Mouse (Mus musculus) heart, embryonic 10.5 days (tissue): Measurements from ENCODE around the gene Trpm6. TPM values are rescaled to one million over a fixed set of nuclear protein-coding genes. Genes with fewer than 3 reads are reported as not detected.
"Not testable (repeated sequence)": the region's sequence is repeated elsewhere in the genome, so short reads cannot be mapped to it uniquely, and the experiment has no call there.

Experiments used
- DNase-seq: peaks from one replicate; pipeline ENCODE4 v3.0.0-alpha.2; 2017; ENCODE audit warnings: low spot score
- H3K27ac ChIP-seq: fragments of 300-500 bp; sonication (generic); 2 replicates; pipeline ENCODE4 v1.5.1; 2016; ENCODE audit warnings: mild to moderate bottlenecking
- H3K27me3 ChIP-seq: fragments of 300-500 bp; sonication (generic); 2 replicates; pipeline ENCODE4 v1.6.1; 2016; ENCODE audit warnings: mild to moderate bottlenecking; ENCODE audit not compliant: poor library complexity, insufficient read depth, severe bottlenecking
- H3K36me3 ChIP-seq: fragments of 300-500 bp; sonication (generic); 2 replicates; pipeline ENCODE4 v1.6.1; 2016; ENCODE audit warnings: mild to moderate bottlenecking, moderate library complexity
- H3K4me1 ChIP-seq: fragments of 300-500 bp; sonication (generic); 2 replicates; pipeline ENCODE4 v1.6.1; 2016; ENCODE audit warnings: mild to moderate bottlenecking
- H3K4me3 ChIP-seq: fragments of 300-500 bp; sonication (generic); 2 replicates; pipeline ENCODE4 v1.5.1; 2016; ENCODE audit warnings: mild to moderate bottlenecking, moderate library complexity
- H3K9me3 ChIP-seq: fragments of 300-500 bp; sonication (generic); 2 replicates; pipeline ENCODE4 v1.6.1; 2016; ENCODE audit warnings: mild to moderate bottlenecking, moderate library complexity
- WGBS: fragments of 180-500 bp; shearing (Covaris S2); methylation state at CpG from one replicate; pipeline ENCODE4 v1.1.7; 2016; 5-methylcytosine and 5-hydroxymethylcytosine counted together
- polyA plus RNA-seq: library from polyadenylated mRNA; unstranded; fragments of >200 nt; fragmentation: Nextera tagmentation; extraction: Ambion mirVana; gene quantifications from 2 replicates; pipeline ENCODE4 v1.2.1, GENCODE M21; 2016

Trpm6 gene
- polyA plus RNA-seq = 0.11 and 0.23 TPM in 2 replicates

DNA sequence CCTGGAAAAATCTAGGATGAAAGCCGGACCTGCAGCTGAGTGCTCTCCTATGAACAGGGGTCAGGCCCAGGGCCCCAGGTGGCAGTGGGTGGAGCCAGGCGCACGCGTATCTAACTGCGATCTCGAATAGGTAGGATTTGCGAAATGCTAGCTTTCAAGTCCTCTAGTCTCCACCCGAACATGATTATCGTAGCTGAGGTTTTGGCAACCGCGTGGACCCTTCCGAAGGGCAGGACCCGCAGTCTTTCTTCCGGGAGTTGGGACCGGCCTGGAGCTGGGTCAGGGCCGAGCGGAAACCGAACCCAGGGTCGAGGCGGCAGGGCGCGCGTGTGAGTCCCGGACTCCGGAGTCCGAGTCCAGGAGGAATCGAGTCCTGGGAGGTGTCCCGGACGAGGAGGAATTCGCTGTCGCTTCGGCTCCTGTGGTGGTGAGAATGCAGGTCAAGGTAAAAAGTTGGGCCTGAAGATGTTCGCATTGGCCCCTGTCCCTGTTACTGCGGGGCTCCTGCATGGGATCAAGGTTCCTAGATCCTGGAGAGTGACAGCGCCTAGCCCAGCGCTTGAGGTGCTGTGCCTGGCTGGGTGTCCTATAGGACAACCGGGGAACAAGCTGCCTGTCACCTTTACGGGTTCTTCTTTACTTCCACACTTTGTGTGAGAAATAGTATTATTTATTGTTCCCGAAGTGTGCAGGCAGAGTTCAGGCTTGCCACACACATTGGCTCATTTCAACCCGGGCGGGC is at the start of gene Trpm6:
Gene Trpm6 (plus strand): TSS at position 386 of the 742 bp plus-strand sequence.
- DNase-seq = no peak
- Histone ChIP-seq H3K27me3 (peaks cover 25% of the 10 kb centered on the region), H3K4me3 (peak within 1 kb of the TSS; percentile 60), H3K27ac (no peak within 1 kb of the TSS), H3K36me3 (no peaks in the 10 kb centered on the region), H3K4me1 (no peaks in the 10 kb centered on the region), H3K9me3 (no peaks in the 10 kb centered on the region)
- WGBS = 4% methylated on average over 41 of the region's 41 CpGs

DNA sequence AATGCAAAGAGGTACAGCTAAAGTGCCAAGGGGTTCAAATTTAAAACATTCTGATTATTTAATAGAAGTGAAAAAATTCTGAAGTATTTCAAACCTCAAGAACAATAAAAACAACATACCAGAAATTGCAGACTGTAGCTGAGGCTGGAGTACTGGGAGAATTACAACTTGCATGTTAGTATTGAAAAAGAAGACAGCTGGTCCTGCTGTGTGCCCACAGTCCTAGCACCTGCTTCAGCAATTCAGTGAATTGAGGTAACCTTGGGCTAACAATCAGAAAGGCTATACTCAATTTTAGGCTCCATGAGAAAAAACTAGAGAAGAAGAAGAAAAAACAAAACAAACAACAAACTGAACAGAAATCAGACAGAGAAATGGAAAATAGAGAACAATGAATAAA is 41.7 kb upstream of the Trpm6 start:
- H3K4me3 ChIP-seq = no peak overlapping the region
- H3K27ac ChIP-seq = no peak overlapping the region
- no peaks in the 10 kb centered on the region for H3K36me3 ChIP-seq
- no peaks in the 10 kb centered on the region; the same call in 1 of the 2 replicates for H3K4me1 ChIP-seq
- H3K27me3 ChIP-seq = no peaks in the 10 kb centered on the region
- no peaks in the 10 kb centered on the region for H3K9me3 ChIP-seq
- DNase-seq = no peak

DNA sequence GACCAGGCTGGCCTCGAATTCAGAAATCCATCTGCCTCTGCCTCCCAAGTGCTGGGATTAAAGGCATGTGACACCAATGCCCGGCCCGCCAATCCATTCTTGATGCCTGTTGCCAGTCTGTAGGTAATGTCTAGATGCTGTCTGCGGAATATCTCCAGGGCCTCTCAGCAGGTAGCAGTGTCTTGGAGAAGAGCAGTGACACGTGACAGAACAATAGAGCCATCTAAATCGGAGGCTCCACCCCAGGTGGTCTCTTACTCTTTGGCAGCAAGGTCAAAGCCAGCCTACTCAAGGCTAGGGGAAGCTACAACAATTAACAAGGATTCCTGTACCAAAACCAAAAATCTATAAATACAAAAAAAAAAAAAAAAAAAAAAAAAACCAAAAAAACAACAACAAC is 38.9 kb upstream of the Trpm6 start:
- Histone ChIP-seq H3K27me3 (no peaks in the 10 kb centered on the region), H3K4me1 (peaks cover 19% of the 10 kb centered on the region), H3K27ac (no peak overlapping the region), H3K36me3 (no peaks in the 10 kb centered on the region), H3K9me3 (no peaks in the 10 kb centered on the region), H3K4me3 (no peak overlapping the region)
- 71% methylated on average over 6 of the region's 6 CpGs for WGBS
- no peak for DNase-seq

DNA sequence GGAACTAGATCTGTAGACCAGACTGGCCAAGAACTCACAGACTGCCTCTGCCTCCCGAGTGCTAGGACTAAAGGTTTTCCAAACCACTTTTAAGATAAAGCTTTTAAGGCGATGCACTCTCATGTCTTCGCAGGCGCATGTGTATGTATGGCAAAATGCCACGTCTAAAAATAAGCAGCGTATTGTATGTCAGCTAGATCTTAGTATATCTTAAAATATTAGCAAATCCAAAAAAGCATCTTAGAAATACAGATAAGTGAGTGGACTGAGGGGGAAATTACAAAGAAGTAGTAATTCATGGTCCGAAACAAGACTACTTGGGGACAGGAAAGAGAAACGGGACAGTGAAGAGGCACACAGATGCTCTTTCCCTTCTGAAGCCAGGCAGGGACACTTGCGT is 38.2 kb upstream of the Trpm6 start:
- 85% methylated on average over 9 of the region's 9 CpGs for WGBS

DNA sequence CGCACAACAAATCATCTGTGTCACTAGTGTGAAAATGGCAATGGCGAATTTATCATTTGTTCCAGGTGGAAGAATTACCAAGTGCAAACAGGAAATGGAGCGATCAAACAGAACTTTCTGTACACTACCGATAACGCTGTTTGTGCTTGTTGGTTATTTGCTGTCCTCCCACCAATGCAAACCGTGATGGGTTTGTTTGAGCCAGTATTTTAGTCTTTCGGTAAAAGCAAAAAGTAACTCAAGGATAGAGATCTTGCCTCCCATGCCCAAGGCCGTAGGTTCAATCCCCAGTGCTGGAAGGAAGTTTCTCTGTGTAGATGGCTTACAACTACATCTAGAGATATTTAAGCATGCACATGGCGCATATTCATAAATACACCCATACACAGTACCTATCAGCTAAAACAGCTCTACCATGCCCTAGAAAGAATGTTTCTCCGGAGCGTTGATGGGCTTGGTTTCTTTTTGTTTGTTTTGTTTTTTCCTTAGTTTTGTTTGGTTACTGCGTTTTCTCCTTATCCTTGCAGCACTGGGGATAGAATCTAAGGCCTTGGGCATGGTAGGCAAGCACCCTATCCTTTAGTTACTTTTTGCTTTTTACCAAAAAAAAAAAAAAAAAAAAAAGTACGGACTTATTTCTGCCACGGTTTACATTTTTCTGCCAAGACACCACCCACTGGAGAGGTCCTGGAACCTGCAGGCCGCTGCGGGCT is 37.5 kb upstream of the Trpm6 start:
- Histone ChIP-seq H3K27ac (peak overlapping the region; percentile 92), H3K9me3 (no peaks in the 10 kb centered on the region), H3K4me1 (peaks cover 21% of the 10 kb centered on the region), H3K36me3 (peaks cover 5% of the 10 kb centered on the region; the same call in 1 of the 2 replicates), H3K4me3 (peak overlapping the region; percentile 95), H3K27me3 (no peaks in the 10 kb centered on the region)
- DNase-seq = no peak
- WGBS = 53% methylated on average over 16 of the region's 16 CpGs

More for the DNA sequence above, 38.2 kb upstream of the Trpm6 start:
- Histone ChIP-seq H3K27me3 (no peaks in the 10 kb centered on the region), H3K4me1 (peaks cover 21% of the 10 kb centered on the region), H3K27ac (no peak overlapping the region), H3K4me3 (no peak overlapping the region), H3K9me3 (no peaks in the 10 kb centered on the region), H3K36me3 (no peaks in the 10 kb centered on the region)
- no peak for DNase-seq

DNA sequence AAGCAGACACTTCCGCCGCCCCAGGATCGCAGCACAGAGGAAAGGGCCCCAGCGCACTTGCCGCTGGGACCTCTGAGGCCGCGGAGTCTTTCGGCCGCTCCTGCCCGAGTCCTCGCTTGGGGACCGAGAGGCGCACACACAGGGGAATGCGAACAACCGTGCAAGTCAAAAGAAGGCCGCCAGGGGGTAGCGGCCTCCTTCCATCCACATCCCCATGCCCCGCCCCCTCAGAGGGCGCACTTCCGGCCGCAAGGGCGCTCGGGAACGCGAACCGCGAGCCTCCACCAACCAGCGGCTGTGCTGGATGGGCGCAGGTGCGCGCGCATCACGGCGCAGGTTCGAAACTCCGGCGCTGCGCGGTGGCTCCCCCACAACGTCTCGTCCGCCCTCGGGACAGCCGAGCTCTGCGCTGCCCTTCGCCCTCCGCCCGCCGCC is 36.9 kb upstream of the Trpm6 start, which contains the start of gene D030056L22Rik:
Gene D030056L22Rik (plus strand): TSS at position 328 of the 435 bp plus-strand sequence.
- H3K4me3 ChIP-seq = peak within 1 kb of the TSS; percentile 95
- H3K27me3 ChIP-seq = no peaks in the 10 kb centered on the region
- 1% methylated on average over 48 of the region's 49 CpGs for WGBS
- peaks cover 8% of the 10 kb centered on the region for H3K36me3 ChIP-seq
- peak; percentile 99 for DNase-seq
- H3K4me1 ChIP-seq = peaks cover 21% of the 10 kb centered on the region
- H3K27ac ChIP-seq = peak within 1 kb of the TSS; percentile 92
- no peaks in the 10 kb centered on the region for H3K9me3 ChIP-seq

DNA sequence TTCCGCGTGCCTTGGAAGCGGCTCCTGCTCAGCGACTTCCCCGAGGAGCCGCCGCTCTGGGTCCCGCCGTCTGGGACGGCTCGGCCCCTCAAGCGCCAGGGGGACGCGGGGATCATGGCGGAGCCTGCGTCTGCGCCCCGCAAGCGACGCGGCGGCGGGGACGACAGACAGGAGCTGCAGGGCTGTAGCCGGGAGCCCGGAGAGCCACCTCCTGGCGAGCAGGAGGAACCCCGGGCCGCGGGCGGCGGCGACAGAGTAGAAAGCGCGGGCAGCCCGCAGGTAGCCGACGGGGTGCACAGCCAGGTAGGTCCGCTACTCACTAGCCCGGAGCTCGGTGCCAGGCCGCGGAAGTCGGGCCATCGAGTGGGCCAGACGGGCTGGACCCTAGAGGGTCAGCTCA is 36.4 kb upstream of the Trpm6 start:
- DNase-seq, H3K27me3 ChIP-seq, H3K9me3 ChIP-seq: not testable (repeated sequence)
- peak overlapping the region; percentile 95 for H3K4me3 ChIP-seq
- H3K36me3 ChIP-seq = peaks cover 13% of the 10 kb centered on the region
- H3K4me1 ChIP-seq = peaks cover 21% of the 10 kb centered on the region
- H3K27ac ChIP-seq = peak overlapping the region; percentile 92
- under 1% methylated on average over 45 of the region's 46 CpGs for WGBS

DNA sequence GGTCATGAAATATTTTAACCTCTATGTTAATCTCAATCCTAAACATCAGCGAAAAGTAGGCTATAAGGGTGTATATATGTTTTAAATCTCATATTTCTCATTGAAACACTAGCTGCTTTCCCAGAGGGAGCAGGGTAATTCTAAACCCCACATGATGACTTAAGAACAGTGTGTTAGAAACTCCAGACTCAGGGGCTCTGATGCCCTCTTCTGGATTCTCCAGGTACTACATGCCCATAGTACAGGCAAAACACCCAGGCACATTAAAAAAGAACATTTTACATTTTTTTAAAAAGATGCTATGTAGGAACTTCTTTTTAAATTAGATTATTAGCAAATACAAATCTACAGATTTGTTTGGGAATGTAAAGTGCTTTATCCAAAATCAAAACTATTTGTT is 33.4 kb upstream of the Trpm6 start:
- H3K4me1 ChIP-seq = peaks cover 21% of the 10 kb centered on the region
- H3K9me3 ChIP-seq = no peaks in the 10 kb centered on the region
- H3K36me3 ChIP-seq = peaks cover 23% of the 10 kb centered on the region
- H3K27ac ChIP-seq = no peak overlapping the region
- no peak overlapping the region for H3K4me3 ChIP-seq
- WGBS = 24% methylated on average over 1 of the region's 1 CpGs
- H3K27me3 ChIP-seq = no peaks in the 10 kb centered on the region
- DNase-seq = no peak

DNA sequence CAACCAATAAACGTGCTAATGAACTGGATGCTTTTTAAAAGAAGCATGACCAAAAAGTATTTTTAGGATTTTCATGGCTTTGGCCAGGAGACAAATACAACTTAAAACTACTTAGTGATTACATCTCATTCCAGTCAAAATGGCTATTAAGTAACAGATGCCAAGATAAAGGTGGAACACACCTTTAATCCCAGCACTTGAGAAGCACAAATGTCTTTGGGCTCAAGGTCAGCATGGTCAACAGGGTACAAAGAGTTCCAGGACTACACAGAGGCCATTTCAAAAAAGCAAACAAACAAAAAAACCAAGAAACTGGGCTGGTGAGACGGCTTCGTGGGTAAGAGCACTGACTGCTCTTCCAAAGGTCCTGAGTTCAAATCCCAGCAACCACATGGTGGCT is 29.4 kb upstream of the Trpm6 start:
- Histone ChIP-seq H3K4me3 (no peak overlapping the region), H3K4me1 (peaks cover 7% of the 10 kb centered on the region; the same call in 1 of the 2 replicates), H3K9me3 (no peaks in the 10 kb centered on the region), H3K27ac (no peak overlapping the region), H3K36me3 (peaks cover 23% of the 10 kb centered on the region), H3K27me3 (no peaks in the 10 kb centered on the region)
- DNase-seq = no peak
- WGBS = 91% methylated on average over 3 of the region's 3 CpGs

DNA sequence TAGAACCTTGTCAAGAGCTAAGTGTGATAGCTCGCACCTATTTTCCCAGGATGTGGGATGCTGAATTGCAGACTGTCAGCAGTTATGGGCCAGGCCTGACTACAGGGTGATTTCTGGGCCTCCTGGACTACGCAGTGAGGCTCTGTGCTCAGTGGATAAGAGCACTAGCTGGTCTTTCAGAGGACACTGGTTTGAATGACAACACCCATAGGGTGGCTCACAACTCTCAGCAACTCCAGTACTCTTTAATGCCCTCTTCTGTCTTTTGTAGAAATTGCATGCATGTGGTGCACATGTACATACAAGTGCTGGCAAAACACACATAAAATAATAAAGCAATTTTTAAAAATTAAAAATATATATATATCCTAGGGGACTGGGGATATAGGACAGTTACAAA is 24.6 kb upstream of the Trpm6 start:
- no peak for DNase-seq
- H3K9me3 ChIP-seq = no peaks in the 10 kb centered on the region
- H3K4me3 ChIP-seq = no peak overlapping the region
- H3K27ac ChIP-seq = no peak overlapping the region
- no peaks in the 10 kb centered on the region for H3K36me3 ChIP-seq
- WGBS = 64% methylated on average over 2 of the region's 2 CpGs
- H3K4me1 ChIP-seq = peaks cover 3% of the 10 kb centered on the region
- peaks cover 3% of the 10 kb centered on the region; the same call in 1 of the 2 replicates for H3K27me3 ChIP-seq

DNA sequence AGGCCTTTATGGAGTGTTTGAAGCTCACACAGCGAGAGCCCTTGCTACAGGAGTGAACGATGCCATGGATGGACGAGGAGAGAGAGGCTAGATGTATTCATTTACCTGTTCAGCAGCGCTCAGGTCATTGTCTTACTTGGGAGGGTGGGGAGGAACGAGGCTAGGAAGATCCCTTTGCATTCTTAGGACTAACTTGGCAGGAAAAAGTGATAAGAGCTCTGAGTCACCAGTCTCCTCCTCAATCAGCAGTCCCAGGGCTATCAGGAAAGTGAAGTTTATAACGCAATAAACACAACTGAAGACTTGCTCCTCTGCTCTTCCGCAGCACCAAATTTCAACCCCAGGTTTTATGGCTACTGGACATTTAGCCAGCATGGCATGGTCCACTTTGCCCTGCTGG is 19.5 kb upstream of the Trpm6 start:
- Histone ChIP-seq H3K27ac (no peak overlapping the region), H3K9me3 (no peaks in the 10 kb centered on the region), H3K36me3 (no peaks in the 10 kb centered on the region), H3K4me1 (peaks cover 15% of the 10 kb centered on the region), H3K27me3 (peaks cover 19% of the 10 kb centered on the region; the same call in 1 of the 2 replicates), H3K4me3 (no peak overlapping the region)
- WGBS = 49% methylated on average over 7 of the region's 7 CpGs
- DNase-seq = no peak

DNA sequence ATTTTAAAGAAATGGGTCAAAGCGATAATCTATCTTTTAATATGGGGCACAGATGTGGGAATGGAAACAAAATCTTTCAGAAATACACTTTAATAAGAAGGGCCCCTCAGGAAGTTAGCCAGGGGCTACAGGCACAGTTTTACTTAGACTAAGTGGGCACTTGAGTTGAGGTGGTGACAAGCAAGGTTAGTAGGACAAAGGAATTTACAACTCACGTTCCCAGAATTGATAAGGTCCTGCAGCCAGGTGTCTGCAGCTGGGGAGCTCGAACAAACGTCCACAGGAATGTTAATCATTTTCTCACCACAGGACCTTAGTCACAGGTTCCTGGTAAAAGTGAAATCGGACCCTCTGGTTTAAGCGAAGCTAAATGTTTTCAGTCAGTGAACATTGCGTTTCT is 18.7 kb upstream of the Trpm6 start:
- H3K4me3 ChIP-seq = no peak overlapping the region
- peaks cover 24% of the 10 kb centered on the region; the same call in 1 of the 2 replicates for H3K27me3 ChIP-seq
- H3K9me3 ChIP-seq = no peaks in the 10 kb centered on the region
- H3K36me3 ChIP-seq = no peaks in the 10 kb centered on the region
- WGBS = 30% methylated on average over 7 of the region's 7 CpGs
- H3K27ac ChIP-seq = no peak overlapping the region
- no peak for DNase-seq
- peaks cover 15% of the 10 kb centered on the region for H3K4me1 ChIP-seq

DNA sequence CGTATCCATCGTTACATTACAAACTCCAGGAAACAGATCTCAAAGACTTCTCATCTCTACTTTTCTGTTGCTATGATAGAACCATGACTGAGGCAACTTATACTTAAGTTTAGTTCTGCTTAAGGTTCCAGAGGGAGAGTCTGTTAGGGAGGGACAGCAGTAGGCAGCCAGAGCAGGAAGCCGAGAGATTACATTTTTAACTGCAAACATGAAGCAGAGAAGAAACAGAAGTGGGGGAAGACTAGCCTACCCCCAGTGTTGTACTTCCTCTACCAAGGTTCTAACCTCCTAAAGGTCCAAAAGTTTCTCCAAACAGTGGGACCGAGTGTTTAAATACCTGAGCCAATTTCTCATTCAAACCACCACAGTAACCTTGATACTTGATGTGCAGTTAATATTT is 13.9 kb upstream of the Trpm6 start:
- Histone ChIP-seq H3K9me3 (no peaks in the 10 kb centered on the region), H3K4me3 (no peak overlapping the region), H3K27me3 (peaks cover 21% of the 10 kb centered on the region; the same call in 1 of the 2 replicates), H3K27ac (no peak overlapping the region), H3K36me3 (no peaks in the 10 kb centered on the region), H3K4me1 (peaks cover 6% of the 10 kb centered on the region; the same call in 1 of the 2 replicates)
- 88% methylated on average over 4 of the region's 4 CpGs for WGBS
- no peak for DNase-seq
